Mouse (Mus musculus) frontal cortex, postnatal 25 days (tissue): ENCODE measurements around the gene Nfasc.
A peak's percentile ranks its signal among the peaks of the same experiment; 100 is the strongest.

Source experiments
- DNase-seq, 2 experiments: peaks; one replicate each; pipeline ENCODE4 v3.0.0; 2022; ENCODE audit warnings: low spot score in 2 of 2

The Nfasc gene

DNA sequence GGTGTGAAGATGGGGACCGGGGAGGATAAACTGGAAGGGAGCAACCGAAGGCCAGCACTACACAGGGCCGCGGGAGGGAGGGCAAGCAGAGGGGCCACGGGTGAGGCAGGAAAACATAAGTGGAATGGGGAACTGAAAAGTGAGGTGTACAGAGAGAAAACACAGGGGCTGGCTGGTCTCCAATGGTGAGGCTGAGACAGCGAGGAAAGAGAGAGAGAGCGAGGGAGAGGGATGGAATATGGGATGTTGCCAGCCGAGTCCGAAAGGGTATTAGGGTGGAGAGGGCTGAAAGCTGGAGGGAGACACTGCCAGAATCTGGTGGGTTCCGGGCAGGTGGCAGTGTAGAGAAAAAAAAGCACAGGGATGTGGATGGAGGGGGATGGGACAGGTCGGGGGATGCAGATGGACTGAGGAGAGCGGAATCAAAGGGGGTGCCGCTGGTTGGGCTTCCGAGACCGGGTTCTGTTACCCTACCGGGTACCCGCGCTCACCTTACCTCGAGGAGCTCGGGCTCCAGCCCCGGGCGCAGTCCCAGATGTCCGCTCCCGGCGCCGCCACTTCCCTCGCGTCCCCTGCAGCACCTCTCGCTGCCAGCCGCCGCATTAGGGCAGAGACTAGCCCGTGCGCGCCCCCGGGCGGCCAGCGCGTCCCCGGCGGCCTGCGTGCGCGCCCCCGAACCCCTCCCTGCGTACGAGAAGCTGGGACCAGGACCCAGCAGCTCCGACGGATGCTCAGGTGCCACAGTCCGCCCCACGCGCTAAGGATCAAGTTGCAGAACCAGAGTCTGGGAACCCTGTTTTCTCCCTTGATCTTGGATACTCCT lies at the start of gene Nfasc:
Nfasc (minus strand) TSS at position 623 of the 823 bp plus-strand sequence.
- DNase-seq = peak; percentile 78 to 82

DNA sequence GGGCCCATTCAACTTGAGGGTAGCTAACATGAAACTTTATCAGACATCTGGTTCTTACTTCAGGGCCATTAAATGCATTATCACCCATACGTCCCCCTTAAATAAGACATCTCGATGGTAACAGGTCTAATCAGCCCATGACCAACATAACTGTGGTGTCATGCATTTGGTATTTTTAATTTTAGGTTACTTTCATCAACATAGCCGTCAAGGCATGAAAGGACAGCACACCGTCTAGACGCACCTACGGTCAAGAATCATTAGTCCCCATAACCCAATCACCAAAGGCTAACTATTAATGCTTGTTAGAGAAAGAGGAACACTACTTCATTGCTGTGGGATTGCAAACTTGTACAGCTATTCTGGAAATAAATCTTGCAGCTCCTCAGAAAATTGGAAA lies 49.5 kb upstream of the Nfasc start:
- no peak for DNase-seq

DNA sequence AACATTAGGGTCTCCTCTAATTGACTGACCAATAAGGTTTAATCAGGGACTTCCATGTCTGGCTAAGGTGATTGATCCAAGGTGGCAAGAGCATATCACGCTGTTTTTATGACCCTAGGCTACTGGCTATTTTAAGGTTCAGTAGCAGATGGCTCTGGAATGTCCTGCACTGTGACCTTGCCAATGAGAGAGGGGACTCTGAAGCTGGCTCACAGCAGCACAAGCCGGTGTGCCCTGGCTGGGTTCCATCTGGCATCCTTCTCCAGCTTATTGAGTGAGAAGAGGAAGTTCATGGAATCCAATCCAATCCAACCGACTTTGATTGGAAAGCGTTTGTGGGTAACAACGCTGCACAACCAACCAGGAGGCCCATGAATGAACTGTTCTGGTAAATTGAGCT lies 45.3 kb upstream of the Nfasc start:
- DNase-seq = no peak

DNA sequence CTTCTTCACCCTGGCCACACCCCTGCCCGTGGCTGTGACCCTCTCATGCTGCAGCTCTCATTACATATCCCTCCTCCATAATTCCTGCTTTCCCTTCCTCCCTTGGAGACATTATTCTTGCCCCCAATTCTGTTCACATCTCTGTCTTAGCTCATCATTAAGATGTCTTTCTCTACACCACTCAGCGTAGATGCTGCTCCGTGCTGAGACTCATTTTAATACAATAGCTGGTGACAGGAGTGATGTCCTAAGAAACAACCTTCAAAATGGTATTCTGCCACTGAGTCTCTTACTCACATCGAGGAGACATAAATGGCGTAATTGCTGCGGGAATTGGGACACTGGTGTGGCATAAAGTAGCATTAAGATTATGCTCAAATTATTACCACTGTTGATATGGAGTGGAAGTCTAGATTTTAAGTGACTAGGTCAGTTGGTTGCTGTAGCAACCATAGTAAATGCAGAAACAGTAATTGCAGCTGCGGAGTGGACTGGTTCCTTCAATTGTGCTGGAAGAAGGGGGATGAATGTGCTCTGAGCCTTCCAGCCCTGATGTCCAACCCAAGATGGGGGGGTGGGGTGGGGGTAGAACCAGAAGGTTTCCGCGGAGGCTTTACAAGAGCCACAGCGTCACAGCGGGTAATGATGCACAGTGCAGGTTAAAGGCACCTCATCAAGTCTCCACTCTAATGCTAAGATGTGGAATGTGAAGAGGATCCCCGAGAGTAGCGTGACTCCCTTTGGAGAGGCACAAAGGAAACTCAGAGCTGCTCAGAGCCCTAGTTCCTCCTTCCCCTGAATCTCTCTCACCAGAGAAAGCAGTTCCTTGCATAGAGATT lies 40.2 kb upstream of the Nfasc start:
- no peak for DNase-seq

DNA sequence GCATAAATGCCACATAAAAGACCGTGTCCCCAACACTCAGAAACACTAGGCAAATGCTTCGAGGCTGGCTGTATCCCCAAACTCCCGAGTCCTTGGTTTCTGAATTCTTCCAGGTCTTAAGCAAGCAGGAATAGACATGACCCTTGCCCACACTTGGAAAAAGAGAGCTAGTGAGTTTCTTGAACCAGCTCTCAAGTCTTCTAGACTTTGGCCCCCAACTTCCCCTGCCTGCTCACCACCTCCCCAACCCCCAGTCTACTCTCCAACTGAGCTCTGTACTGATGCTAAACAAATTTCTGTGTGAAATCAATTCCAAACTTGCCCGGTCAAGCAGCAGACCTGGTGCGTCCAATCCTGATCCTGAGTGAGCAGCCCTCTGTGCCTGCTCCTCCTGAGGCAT lies 39.4 kb upstream of the Nfasc start:
- no peak for DNase-seq

DNA sequence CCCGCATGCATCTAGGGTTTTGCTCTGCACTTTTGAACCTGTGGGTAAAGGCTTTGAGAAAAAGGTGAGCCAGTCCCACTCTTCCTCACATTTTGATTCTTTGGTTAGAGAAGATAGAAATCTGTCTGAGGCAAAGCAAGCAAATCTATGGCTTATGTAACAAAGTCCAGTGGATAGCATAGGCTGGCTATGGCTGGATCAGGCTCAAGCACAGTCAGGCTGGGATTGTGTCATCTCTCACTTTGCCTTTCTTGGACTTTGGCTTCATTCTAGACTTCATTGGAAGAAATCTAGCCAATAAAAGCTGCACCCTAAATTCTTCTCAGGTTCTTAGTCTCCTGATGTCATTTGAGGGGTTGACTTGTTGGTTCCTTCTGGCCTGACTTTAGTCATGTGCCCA lies 38.7 kb upstream of the Nfasc start:
- no peak for DNase-seq

DNA sequence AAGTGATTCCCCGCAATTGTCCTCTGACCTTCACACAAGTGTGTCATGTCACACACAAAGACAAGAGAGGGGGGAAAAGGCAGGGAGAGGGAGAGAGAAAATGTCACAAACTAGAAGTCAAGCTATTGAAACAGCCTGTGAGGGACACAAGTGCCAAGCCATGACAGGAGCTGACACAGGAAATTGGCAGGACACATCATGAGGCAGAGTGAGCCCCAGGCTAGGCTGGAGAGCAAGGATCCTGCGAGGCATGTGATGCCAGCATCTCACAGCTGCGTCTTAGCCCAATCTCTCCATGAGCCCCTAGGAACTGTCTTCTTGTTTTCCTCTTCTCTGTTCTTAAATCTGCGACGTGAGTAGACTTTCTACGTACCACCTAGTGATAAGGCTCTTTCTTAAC lies 33.4 kb upstream of the Nfasc start:
- no peak for DNase-seq

DNA sequence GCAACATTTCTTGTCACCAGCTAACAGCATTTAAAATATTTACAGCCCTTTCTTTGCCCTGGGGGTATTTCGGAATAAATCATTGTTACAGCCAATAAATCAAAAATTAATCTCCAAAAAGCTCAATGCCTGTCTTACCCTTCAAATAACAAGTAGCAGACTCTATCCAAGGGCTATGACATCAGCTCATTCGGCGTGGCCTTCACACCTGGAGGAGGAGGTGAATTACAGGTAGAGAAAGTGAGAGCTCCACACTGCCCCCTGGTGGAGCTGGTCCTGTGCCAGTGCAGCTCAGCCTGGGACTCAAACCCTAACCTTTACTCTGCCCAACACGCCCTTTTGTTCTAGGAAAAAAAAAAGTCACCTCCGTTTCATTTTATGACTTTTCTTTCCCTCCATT lies 29.8 kb upstream of the Nfasc start:
- peak in 1 of 2 experiments; percentile 28 for DNase-seq

DNA sequence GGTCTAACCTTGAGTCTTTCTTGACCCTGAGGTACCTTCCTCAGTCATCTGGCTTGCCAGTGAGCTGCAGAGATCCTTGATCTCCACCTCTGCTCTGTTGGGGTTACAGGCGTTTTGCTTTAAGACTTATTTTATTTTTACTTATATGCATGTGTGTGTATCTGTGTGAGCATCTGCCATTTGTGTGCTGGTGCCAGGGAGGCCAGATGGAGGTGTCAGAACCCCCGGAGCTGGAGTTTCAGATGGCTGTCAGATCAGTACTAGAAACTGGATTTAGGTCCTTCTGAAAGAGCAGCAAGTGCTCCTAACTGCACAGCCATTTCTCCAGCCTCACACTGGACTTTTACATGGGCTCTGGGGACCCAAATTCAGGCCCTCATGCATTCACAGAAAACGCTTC lies 28.0 kb upstream of the Nfasc start:
- no peak for DNase-seq

DNA sequence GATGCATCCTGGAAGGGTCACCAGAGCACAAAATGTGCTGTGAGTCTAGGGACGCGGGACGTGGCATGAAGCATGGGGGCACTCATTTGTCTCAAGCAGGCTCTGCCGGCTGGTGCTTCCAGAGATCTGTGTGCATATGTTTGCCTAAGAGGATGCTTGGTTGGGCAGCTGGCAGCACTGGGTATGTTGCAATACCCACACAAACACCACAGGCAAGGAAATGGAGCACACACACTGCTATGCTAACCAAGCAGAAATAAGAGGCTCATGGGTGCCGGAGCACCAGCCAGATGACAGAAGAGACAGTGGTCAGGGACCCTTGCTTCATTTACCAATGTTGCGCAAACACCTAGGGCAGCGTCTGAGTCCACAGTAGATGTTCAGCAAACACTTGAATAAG lies 25.8 kb upstream of the Nfasc start:
- no peak for DNase-seq

DNA sequence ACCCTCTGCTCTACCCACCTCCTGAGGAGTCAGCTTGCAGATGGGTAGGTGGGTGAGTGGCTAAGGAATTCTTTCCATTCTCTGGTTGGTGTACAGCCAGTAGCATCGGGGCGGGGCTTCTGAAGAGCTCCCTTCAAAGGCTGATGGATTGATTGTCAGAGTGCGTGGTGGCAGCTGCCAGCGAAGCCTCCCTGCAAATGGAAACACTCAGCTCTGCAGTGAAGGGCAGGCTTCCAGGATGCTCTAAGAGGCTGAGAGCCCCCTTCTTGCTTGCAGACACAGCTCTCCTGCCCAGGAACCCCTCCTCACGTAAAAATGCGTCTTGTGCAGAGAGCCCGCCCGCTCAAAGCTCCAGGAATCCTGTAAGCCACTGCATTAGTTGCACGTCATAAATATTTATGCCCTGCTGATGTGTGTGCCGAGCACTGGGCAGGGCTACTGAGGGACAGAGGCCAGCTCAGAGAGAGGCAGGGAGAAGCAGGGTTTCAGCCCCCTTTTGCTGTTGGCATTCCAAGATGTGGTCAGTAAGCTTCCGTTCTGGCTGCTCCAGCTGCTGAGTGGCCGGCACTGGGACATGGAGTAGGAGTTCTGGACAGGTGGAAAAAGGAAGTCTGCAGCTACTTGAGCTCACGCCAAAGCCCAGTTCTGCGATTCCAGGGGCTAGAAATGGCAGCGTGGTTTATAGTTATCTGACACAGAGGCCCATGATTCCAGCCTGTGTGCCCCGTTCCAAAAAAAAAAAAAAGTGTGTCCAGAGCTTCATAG lies 24.5 kb upstream of the Nfasc start:
- no peak for DNase-seq

DNA sequence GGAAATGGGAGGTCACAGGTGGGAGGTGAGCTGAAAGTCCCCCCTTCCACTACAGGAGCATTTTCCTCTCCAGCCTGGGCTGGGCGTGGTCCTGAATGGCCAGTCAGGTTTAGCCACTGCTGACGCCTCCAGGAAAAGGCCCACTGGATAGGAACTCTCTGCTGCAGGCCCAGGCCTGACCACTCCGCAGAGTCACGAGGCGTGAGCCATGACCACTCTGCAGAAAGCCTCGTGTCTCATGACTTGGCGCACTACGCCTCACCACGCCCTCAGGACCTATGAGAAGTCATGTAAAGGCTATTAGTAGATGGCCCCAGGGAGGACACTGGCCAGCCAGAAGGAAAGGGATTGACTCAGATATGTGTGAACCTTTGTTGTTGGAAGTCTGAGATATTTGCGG lies 23.6 kb upstream of the Nfasc start:
- DNase-seq = no peak

DNA sequence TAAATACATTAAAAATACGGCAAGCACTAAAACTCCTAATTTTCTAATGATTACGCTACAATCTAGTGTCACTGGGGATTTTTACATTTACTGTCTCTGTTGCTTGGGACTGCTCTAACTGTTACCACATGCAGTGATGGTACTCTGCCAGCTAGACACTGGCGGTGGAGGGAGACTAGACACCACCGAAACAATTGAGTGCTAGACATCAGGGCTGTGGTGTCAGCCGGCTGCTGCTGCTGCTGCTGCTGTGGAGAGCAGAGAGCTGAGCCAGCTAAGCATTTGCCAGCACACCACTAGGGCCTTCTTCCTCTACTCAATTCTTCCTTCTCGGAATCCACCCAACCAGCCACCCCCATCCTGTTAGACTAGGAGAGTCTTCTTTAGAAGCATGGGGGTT lies 17.8 kb upstream of the Nfasc start:
- DNase-seq = no peak

DNA sequence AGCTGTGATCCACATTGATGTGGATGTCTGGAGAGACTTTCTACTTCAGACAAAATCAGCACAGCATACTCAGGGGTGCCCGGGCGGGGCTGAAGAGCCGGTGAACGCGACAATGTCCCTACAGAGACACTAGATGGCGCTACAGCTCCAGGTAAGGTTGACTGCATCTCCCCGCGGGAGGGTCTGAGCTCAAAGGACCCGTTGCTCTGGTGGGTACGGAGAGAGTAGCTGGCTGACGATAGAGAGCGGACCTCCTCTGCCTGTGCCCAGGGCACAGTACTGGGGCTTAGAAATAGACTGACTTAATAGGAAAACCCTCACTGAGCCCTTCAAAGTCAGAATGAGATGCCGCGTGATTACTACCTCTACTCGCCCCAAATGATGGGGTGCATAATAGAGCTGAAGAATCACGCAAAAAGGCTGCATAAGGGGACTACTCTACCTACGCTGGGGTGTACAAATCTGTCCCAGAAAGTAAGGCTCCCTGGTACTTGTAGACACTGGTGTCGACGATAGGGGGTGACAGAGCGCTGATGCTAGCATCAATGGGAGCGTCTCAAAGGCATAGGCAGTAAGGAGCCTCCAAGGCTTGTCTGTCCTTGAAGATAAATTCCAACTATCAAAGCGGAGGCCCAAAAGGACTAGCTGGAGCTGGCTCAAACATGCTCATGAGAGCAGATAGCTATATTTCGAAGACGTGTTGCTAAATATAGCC lies 17.2 kb upstream of the Nfasc start:
- DNase-seq = peak; percentile 73 to 74

DNA sequence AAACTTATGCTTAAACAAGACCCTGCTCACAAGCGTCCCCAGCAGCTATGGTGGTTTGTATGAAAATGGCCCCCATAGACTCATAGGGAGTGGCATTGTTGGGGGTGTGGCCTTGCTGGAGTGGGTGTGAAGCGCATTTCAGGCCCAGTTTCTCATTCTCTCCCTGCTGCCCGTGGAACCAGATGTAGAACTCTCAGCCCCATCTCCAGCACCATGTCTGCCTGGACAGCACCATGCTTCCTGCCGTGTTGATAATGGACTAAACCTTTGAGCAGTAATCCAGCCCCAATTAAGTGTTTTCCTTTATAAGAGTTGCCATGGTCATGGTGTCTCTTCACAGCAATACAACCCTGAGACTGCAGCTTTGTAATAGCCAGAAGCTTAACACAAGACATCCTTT lies 13.6 kb upstream of the Nfasc start:
- no peak for DNase-seq

DNA sequence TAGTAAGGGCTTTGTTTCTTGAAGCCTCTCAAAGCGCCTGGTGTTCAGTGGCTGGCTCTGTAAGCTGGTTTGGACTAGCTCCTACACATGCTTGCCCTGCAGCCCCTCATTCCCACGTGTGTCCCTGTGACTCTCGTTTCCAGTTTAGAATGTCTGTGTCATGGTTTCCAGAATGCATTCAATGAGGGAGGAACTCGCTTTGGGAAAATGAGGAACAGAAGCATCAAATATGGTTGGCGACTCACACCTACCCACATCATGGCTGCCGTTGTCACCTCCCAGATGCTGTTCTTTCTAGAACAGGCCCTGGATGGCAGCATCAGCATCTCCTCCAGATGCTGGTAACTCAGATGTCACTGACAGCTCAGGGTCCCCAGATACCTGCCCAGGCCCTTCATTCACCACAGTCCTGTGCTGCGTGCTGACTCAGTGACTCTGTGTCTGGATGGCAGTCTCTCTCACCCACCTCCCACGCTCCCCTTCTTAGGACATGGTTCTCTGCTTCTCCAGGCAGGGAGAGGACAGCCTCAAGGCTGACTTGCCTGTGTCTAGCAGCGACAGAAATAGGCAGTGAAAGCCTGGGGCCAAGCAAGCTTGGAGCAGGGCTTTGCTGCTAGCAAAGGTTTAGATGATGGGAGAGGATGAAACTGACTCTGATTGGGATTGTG lies 7.8 kb upstream of the Nfasc start:
- no peak for DNase-seq

DNA sequence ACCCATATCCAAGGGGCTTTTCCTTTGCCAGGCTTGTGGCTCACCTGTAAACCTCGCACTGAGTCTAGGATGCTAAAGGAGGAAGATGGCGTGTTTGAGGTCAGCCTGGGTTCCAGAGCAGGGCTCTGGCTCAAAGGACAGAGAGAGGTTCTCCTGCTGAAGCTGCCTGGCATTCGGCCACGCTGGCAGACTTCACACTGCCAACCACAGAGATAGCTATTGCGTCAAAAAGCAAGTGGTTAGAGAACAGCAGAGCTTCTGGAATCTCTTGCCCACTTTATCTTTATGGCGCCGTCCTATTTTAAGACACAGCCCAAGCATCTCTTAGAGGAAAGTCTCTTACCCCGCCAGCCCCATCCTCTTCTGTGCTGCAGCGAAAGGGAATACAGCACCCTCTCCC lies 4.7 kb upstream of the Nfasc start:
- DNase-seq = no peak

DNA sequence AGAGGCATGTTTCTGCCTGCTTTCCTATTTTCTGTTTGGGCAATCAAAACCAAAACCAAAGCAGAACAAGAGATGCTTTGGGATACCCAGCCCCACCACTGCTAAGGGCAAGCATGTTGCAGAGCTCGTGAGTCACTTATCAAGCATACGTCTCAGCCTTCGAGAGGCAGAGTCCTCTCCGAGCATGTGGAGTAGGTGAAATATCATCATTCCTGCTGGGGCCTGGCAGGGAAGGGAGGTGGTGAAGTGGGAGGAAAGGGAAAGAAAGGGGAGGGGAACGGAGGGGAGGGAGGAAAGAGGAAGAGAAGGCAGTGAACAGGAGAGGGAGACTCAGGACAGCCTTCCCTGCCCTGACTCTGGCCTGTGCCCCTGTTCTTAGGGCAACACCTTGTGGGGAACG lies 4.0 kb upstream of the Nfasc start:
- no peak for DNase-seq

DNA sequence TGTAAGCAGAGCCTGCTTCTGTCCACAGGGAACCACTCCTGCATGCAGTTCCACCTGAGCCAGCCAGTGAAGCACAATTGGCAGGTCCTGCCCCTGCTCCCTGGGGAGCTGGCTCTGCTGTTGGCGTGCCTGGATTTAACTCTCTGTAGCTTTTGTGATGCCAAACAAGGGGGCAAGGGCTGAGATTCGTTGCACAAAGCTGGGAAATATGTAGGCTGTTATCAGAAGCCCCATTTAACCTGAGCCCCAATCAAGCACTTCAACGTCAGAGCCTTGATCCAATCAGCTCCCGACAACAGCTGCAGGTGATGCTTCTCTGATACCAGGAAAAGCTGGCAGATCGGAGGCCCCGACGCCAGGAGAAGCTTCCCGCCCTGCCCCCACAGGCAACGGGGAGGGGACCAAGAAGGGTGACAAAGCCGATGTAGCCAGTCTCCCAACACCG lies 2.5 kb downstream of the Nfasc start:
- peak; percentile 37 to 55 for DNase-seq

DNA sequence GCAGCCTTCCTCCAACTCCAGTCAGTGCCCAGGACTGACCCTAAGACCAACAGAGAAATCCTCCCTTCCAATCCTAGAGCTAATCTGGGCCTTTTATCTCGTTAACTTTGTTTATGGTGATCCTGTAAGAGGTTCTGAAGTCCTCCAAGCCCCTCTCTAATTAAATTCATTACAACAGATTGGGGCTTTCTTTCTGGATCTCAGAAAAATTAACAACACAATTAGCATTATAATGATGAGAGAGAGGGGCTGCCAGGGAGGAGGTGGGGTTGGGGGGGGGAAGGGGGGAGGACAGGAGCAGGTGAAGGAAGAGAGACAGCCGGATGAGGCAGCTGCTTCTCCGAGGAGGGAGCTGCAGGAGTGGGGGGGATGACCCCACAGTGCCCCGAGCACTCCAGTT lies 5.4 kb downstream of the Nfasc start:
- no peak for DNase-seq

DNA sequence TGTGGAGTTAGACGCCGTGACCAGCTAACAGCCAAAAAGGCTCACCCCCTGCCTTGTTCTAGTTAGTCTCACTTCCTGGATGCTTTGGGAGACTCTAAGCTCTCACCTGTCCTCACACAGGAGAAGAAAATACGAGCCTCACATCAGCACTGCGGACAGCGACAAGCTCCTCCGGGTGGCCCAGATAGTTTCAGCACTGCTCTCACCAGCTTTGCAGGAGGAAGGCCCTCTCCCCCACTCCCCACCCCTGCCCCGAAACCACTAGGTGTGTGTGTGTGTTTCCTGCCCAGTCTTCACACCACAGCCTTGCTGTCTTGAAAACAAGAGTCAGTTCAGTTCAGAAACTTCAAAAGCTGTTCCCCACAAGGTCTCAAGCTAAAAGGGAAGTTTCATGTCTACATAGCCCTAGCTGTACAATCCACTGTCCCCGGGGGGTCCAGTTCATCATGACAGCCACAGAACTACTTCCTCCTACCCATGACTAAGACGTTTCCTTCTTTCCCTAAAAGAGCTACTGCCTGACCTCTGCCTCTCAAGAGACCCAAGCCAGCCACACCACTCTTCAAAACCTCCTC lies 7.6 kb downstream of the Nfasc start:
- no peak for DNase-seq
